Mouse (Mus musculus) neural tube, embryonic 12.5 days (tissue): ENCODE results near the gene Rps6kb1. TPM values are rescaled to one million over a fixed set of nuclear protein-coding genes. Genes with fewer than 3 reads are reported as not detected.

Experiments used
- ATAC-seq: fragments of 200-750 bp; cut with Nextera tagmentation; 2 replicates; pipeline ENCODE4 v1.8.0; 2017; ENCODE audit warnings: low read depth, mild to moderate bottlenecking, moderate TSS enrichment, moderate library complexity; ENCODE audit not compliant: low FRiP score
- H3K27ac ChIP-seq: fragments of 300-500 bp; sonication (generic); 2 replicates; pipeline ENCODE4 v1.5.1; 2016
- H3K27me3 ChIP-seq: fragments of 300-500 bp; sonication (generic); replicated peaks from 2 replicates; pipeline ENCODE4 v1.6.1; 2016; ENCODE audit warnings: mild to moderate bottlenecking
- H3K36me3 ChIP-seq: fragments of 300-500 bp; sonication (generic); 2 replicates; pipeline ENCODE4 v1.6.1; 2016; ENCODE audit warnings: mild to moderate bottlenecking
- H3K4me1 ChIP-seq: fragments of 300-500 bp; sonication (generic); 2 replicates; pipeline ENCODE4 v1.6.1; 2016
- H3K4me2 ChIP-seq: fragments of 300-500 bp; sonication (generic); replicated peaks from 2 replicates; pipeline ENCODE4 v1.6.1; 2016; ENCODE audit warnings: mild to moderate bottlenecking
- H3K4me3 ChIP-seq: fragments of 300-500 bp; sonication (generic); 2 replicates; pipeline ENCODE4 v1.5.1; 2016
- H3K9ac ChIP-seq: fragments of 300-500 bp; sonication (generic); 2 replicates; pipeline ENCODE4 v1.6.1; 2016; ENCODE audit warnings: mild to moderate bottlenecking
- H3K9me3 ChIP-seq: fragments of 300-500 bp; sonication (generic); 2 replicates; pipeline ENCODE4 v1.6.1; 2016; ENCODE audit warnings: mild to moderate bottlenecking
- WGBS: fragments of 180-500 bp; shearing (Covaris S2); methylation state at CpG from one replicate; pipeline ENCODE4 v1.1.7; 2016; 5-methylcytosine and 5-hydroxymethylcytosine counted together
- polyA plus RNA-seq: library from polyadenylated mRNA; unstranded; fragments of >200 nt; fragmentation: Nextera tagmentation; extraction: Ambion mirVana; gene quantifications from 2 replicates; pipeline ENCODE4 v1.2.1, GENCODE M21; 2016

The Rps6kb1 gene
- polyA plus RNA-seq, 1 experiment from 2014 or later = 71.8 TPM

- H3K4me2 ChIP-seq = 0 out of 2 replicates have a peak overlapping the region, but pooled peaks have one; percentile 5
- peaks cover 9% of the 10 kb centered on the region; the same call in 1 of the 2 replicates for H3K4me1 ChIP-seq
- no peak overlapping the region for H3K9ac ChIP-seq
- H3K4me3 ChIP-seq = no peak overlapping the region
- 55% methylated on average over 3 of the region's 3 CpGs for WGBS
- H3K36me3 ChIP-seq = no peaks in the 10 kb centered on the region
- H3K9me3 ChIP-seq = no peaks in the 10 kb centered on the region
- no peaks in the 10 kb centered on the region for H3K27me3 ChIP-seq
- no peak for ATAC-seq
- no peak overlapping the region for H3K27ac ChIP-seq
Measured at GRCm38 (mm10) chr11:86585598-86585984, 41.0 kb upstream of the Rps6kb1 start.

GRCm38 (mm10) chr11:86584898-86585597, 40.4 kb upstream of the Rps6kb1 start:
- H3K9ac ChIP-seq = no peak overlapping the region
- H3K4me3 ChIP-seq = no peak overlapping the region
- no peaks in the 10 kb centered on the region for H3K9me3 ChIP-seq
- no peak for ATAC-seq
- peaks cover 9% of the 10 kb centered on the region; the same call in 1 of the 2 replicates for H3K4me1 ChIP-seq
- no peaks in the 10 kb centered on the region for H3K27me3 ChIP-seq
- no peak overlapping the region for H3K4me2 ChIP-seq
- H3K27ac ChIP-seq = no peak overlapping the region
- WGBS = 79% methylated on average over 7 of the region's 7 CpGs
- H3K36me3 ChIP-seq = no peaks in the 10 kb centered on the region

GRCm38 (mm10) chr11:86583990-86584897, 39.6 kb upstream of the Rps6kb1 start:
- no peaks in the 10 kb centered on the region for H3K36me3 ChIP-seq
- 94% methylated on average over 14 of the region's 14 CpGs for WGBS
- no peak for ATAC-seq
- H3K9ac ChIP-seq = no peak overlapping the region
- peaks cover 9% of the 10 kb centered on the region; the same call in 1 of the 2 replicates for H3K4me1 ChIP-seq
- H3K4me2 ChIP-seq = no peak overlapping the region
- H3K9me3 ChIP-seq = no peaks in the 10 kb centered on the region
- H3K4me3 ChIP-seq = no peak overlapping the region
- H3K27me3 ChIP-seq = no peaks in the 10 kb centered on the region
- H3K27ac ChIP-seq = no peak overlapping the region

GRCm38 (mm10) chr11:86583313-86583825, 38.8 kb upstream of the Rps6kb1 start:
- Histone ChIP-seq H3K27me3 (no peaks in the 10 kb centered on the region), H3K27ac (no peak overlapping the region), H3K36me3 (no peaks in the 10 kb centered on the region), H3K4me1 (peaks cover 9% of the 10 kb centered on the region; the same call in 1 of the 2 replicates), H3K4me2 (no peak overlapping the region), H3K9me3 (no peaks in the 10 kb centered on the region), H3K9ac (no peak overlapping the region), H3K4me3 (no peak overlapping the region)
- WGBS = 88% methylated on average over 3 of the region's 3 CpGs
- ATAC-seq = no peak

- no peak overlapping the region for H3K4me3 ChIP-seq
- no peak overlapping the region for H3K9ac ChIP-seq
- H3K4me1 ChIP-seq = peaks cover 9% of the 10 kb centered on the region; the same call in 1 of the 2 replicates
- H3K4me2 ChIP-seq = no peak overlapping the region
- no peaks in the 10 kb centered on the region for H3K36me3 ChIP-seq
- H3K27me3 ChIP-seq = no peaks in the 10 kb centered on the region
- no peak overlapping the region for H3K27ac ChIP-seq
- WGBS = 87% methylated on average over 7 of the region's 7 CpGs
- H3K9me3 ChIP-seq = no peaks in the 10 kb centered on the region
- no peak for ATAC-seq
Measured at GRCm38 (mm10) chr11:86582543-86583260, 38.1 kb upstream of the Rps6kb1 start.

GRCm38 (mm10) chr11:86581943-86582542, 37.4 kb upstream of the Rps6kb1 start:
- Histone ChIP-seq H3K4me2 (no peak overlapping the region), H3K27me3 (no peaks in the 10 kb centered on the region), H3K9ac (no peak overlapping the region), H3K9me3 (no peaks in the 10 kb centered on the region), H3K36me3 (no peaks in the 10 kb centered on the region), H3K27ac (no peak overlapping the region), H3K4me3 (no peak overlapping the region), H3K4me1 (peaks cover 5% of the 10 kb centered on the region; the same call in 1 of the 2 replicates)
- ATAC-seq = no peak
- 91% methylated on average over 12 of the region's 12 CpGs for WGBS

- no peak for ATAC-seq
- H3K4me3 ChIP-seq = no peak overlapping the region
- H3K27me3 ChIP-seq = no peaks in the 10 kb centered on the region
- no peaks in the 10 kb centered on the region for H3K9me3 ChIP-seq
- no peak overlapping the region for H3K4me2 ChIP-seq
- no peak overlapping the region for H3K27ac ChIP-seq
- no peaks in the 10 kb centered on the region for H3K4me1 ChIP-seq
- WGBS = 77% methylated on average over 11 of the region's 11 CpGs
- no peaks in the 10 kb centered on the region for H3K36me3 ChIP-seq
- no peak overlapping the region for H3K9ac ChIP-seq
Measured at GRCm38 (mm10) chr11:86581250-86581753, 36.7 kb upstream of the Rps6kb1 start.

- H3K4me1 ChIP-seq = no peaks in the 10 kb centered on the region
- no peak overlapping the region for H3K4me3 ChIP-seq
- H3K9me3 ChIP-seq = no peaks in the 10 kb centered on the region
- no peaks in the 10 kb centered on the region for H3K27me3 ChIP-seq
- 88% methylated on average over 9 of the region's 9 CpGs for WGBS
- H3K36me3 ChIP-seq = no peaks in the 10 kb centered on the region
- no peak for ATAC-seq
- H3K9ac ChIP-seq = no peak overlapping the region
- no peak overlapping the region for H3K4me2 ChIP-seq
- H3K27ac ChIP-seq = no peak overlapping the region
Measured at GRCm38 (mm10) chr11:86580319-86581113, 35.9 kb upstream of the Rps6kb1 start.

GRCm38 (mm10) chr11:86579731-86580318, 35.2 kb upstream of the Rps6kb1 start:
- Histone ChIP-seq H3K36me3 (no peaks in the 10 kb centered on the region), H3K4me3 (no peak overlapping the region), H3K27me3 (no peaks in the 10 kb centered on the region), H3K9me3 (no peaks in the 10 kb centered on the region), H3K4me2 (no peak overlapping the region), H3K4me1 (no peaks in the 10 kb centered on the region), H3K27ac (no peak overlapping the region), H3K9ac (no peak overlapping the region)
- WGBS = 87% methylated on average over 10 of the region's 10 CpGs
- no peak for ATAC-seq

GRCm38 (mm10) chr11:86578809-86579730, 34.5 kb upstream of the Rps6kb1 start:
- Histone ChIP-seq H3K9me3 (no peaks in the 10 kb centered on the region), H3K4me1 (no peaks in the 10 kb centered on the region), H3K36me3 (no peaks in the 10 kb centered on the region), H3K4me3 (no peak overlapping the region), H3K27me3 (no peaks in the 10 kb centered on the region), H3K27ac (no peak overlapping the region), H3K9ac (no peak overlapping the region), H3K4me2 (no peak overlapping the region)
- 78% methylated on average over 25 of the region's 25 CpGs for WGBS
- no peak for ATAC-seq
